Mouse (Mus musculus): ENCODE measurements around the gene Endog.

The Endog gene

DNA sequence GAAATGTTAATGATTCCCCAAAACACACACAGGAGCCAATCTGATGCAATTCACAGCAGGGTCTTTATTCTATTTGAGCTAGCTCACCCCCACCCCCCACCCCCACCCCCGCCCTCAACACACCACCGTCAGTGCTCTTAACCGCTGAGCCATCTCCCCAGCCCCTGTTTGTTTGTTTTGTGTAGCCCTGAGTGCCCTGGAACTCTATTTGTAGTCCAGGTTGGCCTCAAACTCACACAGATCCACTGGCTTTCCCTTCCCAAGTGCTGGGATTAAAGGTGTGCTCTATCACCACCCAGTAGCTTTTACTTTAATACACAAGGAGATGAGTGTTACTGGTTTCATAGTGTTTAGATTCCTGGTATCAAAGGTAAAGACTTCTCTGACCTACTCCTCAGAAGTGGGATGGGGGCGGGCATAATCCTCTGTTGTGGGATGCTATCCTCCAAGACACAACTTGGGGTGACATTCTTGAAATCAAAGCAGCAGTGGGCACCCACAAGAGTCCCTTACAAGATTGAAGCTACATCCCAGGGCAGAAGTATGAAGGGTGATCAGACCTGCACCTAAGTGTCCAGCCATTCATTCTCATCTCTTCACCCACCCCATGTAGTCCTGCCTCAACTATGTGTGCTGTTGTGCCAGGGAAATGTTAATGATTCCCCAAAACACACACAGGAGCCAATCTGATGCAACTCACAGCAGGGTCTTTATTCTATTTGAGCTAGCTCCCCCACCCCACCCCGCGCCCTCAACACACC is 40.3 kb downstream of the Endog start:
- DNase-seq (ENCODE audit: low spot score) = no peak

DNA sequence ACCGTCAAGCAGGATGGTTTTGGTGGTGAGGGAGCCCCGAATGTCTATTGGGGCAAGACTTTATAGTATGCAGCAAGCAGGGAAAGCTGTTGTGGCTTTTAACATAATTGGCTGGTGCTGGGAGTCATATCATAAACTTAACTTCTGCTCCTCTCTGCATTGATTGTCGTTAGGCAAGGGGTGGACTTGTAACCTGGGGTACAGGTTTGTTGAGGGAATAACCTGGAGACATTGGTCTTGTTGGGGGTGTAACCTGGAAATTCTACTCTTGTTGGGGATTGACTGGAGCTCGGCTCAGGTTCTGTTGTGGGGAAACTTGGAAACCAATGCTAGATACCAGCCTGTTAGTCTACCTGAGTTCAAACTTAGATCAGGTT is 40.9 kb downstream of the Endog start:
- no peak for DNase-seq (ENCODE audit: low spot score)

- DNase-seq (ENCODE audit: low spot score) = no peak
Observed at GRCm38 (mm10) chr2:30212951-30213350, 41.7 kb downstream of the Endog start.

DNA sequence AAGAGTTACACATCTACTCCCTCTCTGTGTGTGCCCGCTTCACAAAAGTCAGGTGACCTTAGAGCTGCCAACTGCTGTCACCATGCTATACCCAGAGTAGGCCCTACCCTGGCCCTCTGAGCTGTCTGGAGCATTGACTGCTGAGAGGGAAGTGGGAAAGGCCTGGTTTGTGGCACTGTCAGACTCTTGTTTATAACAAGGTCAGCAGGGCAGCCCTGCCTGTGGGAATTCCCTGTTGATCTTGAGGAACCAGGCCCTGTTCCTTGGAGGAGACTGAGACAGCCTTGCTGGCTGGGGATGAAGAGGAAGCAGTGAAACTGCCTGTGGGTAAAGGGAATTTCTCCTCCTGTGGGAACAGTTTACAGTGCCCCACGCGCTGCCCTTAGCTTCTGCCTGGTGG is 43.5 kb downstream of the Endog start:
- no peak for DNase-seq (ENCODE audit: low spot score)

GRCm38 (mm10) chr2:30215493-30215892 is 44.2 kb downstream of the Endog start:
- no peak for DNase-seq (ENCODE audit: low spot score)

GRCm38 (mm10) chr2:30216293-30216692 is 45.0 kb downstream of the Endog start:
- DNase-seq (ENCODE audit: low spot score) = no peak
